Mouse (Mus musculus) liver, embryonic 14.5 days (tissue): ENCODE results near the gene Pgpep1. TPM values are rescaled to one million over a fixed set of nuclear protein-coding genes. Genes with fewer than 3 reads are reported as not detected.
A peak's percentile ranks its signal among the peaks of the same experiment; 100 is the strongest.

ENCODE experiments used
- ATAC-seq: fragments of 200-750 bp; cut with Nextera tagmentation; 2 replicates; pipeline ENCODE4 v1.8.0; 2017; ENCODE audit warnings: moderate number of reproducible peaks, mild to moderate bottlenecking, moderate library complexity; ENCODE audit not compliant: insufficient read depth
- DNase-seq, 3 experiments: peaks; one replicate each; pipeline ENCODE4 v3.0.0-alpha.2; 2012 to 2013; ENCODE audit warnings: low read depth in 3 of 3, low spot score in 3 of 3
- H3K27ac ChIP-seq: fragments of 300-500 bp; sonication (generic); 2 replicates; pipeline ENCODE4 v1.5.1; 2014; ENCODE audit warnings: moderate library complexity, mild to moderate bottlenecking, control low read depth, inconsistent platforms
- H3K27me3 ChIP-seq: fragments of 300-500 bp; sonication (generic); 2 replicates; pipeline ENCODE4 v1.6.1; 2014; ENCODE audit warnings: mild to moderate bottlenecking, low read length, moderate library complexity; ENCODE audit not compliant: control insufficient read depth, insufficient read depth
- H3K36me3 ChIP-seq: fragments of 300-500 bp; sonication (generic); replicated peaks from 2 replicates; pipeline ENCODE4 v1.6.1; 2014; ENCODE audit warnings: low read depth; ENCODE audit not compliant: control insufficient read depth, insufficient read depth
- H3K4me1 ChIP-seq, 2 experiments: fragments of 200-500 bp in 1 of 2; fragments of 300-500 bp in 1 of 2; sonication (generic) in 1 of 2; replicated peaks; 2 replicates each; pipeline ENCODE4 v1.6.1; 2012 to 2014; ENCODE audit warnings: antibody characterized with exemption in 1 of 2, inconsistent platforms in 1 of 2, low read length in 1 of 2; ENCODE audit not compliant: control insufficient read depth in 2 of 2, insufficient read depth in 2 of 2
- H3K4me2 ChIP-seq: fragments of 300-500 bp; sonication (generic); 2 replicates; pipeline ENCODE4 v1.6.1; 2014; ENCODE audit warnings: low read depth, mild to moderate bottlenecking, control low read depth, moderate library complexity
- H3K4me3 ChIP-seq, 2 experiments: fragments of 200-500 bp in 1 of 2; fragments of 300-500 bp in 1 of 2; sonication (generic) in 1 of 2; 2 replicates each; pipeline ENCODE4 v1.5.1; 2012 to 2014; ENCODE audit warnings: low read depth in 2 of 2, low read length in 2 of 2, mild to moderate bottlenecking in 2 of 2, control low read depth in 1 of 2, inconsistent platforms in 1 of 2, moderate library complexity in 1 of 2; ENCODE audit not compliant: insufficient read depth in 1 of 2
- H3K9ac ChIP-seq: fragments of 300-500 bp; sonication (generic); replicated peaks from 2 replicates; pipeline ENCODE4 v1.6.1; 2014; ENCODE audit warnings: mild to moderate bottlenecking, control low read depth, moderate library complexity
- H3K9me3 ChIP-seq: fragments of 300-500 bp; sonication (generic); 2 replicates; pipeline ENCODE4 v1.6.1; 2016; ENCODE audit warnings: low read length, mixed read lengths; ENCODE audit not compliant: control insufficient read depth
- CTCF ChIP-seq: IDR thresholded peaks from 2 replicates; pipeline ENCODE4 v1.5.1; 2016; ENCODE audit warnings: antibody characterized with exemption, low read depth, control low read depth
- EP300 ChIP-seq: IDR thresholded peaks from 2 replicates; pipeline ENCODE4 v1.6.1; 2016; ENCODE audit warnings: antibody characterized with exemption, low read depth
- WGBS: fragments of 180-500 bp; shearing (Covaris S2); extraction: QIAGEN DNeasy Blood & Tissue Kit; methylation state at CpG from one replicate; pipeline ENCODE4 v1.1.7; 2014; ENCODE audit not compliant: insufficient replicate concordance; 5-methylcytosine and 5-hydroxymethylcytosine counted together
- polyA plus RNA-seq, 2 experiments: library from polyadenylated mRNA; depleted of rRNA in 1 of 2; stranded (reverse) in 1 of 2; unstranded in 1 of 2; fragments of >200 nt; fragmentation: Nextera tagmentation in 1 of 2; extraction: Ambion mirVana in 1 of 2; gene quantifications; 2 replicates each; pipeline versions ENCODE4 v1.2.1 to v1.2.3; 2012 to 2014

The Pgpep1 gene
- polyA plus RNA-seq, 2 experiments, result 8.6 to 19.8 TPM

- 76% methylated on average over 7 of the region's 7 CpGs for WGBS
- H3K4me1 ChIP-seq, result peaks cover 18 to 23% of the 10 kb centered on the region in 2 experiments
- no peak for DNase-seq
Observed at GRCm38 (mm10) chr8:70604558-70604957, 55.6 kb downstream of the Pgpep1 start.

GRCm38 (mm10) chr8:70602139-70602811 is 57.9 kb downstream of the Pgpep1 start:
- TF ChIP-seq CTCF (no peak), EP300 (no peak)
- Histone ChIP-seq H3K27ac (no peak overlapping the region), H3K9ac (no peak overlapping the region), H3K4me3 (no peak overlapping the region), H3K4me2 (no peak overlapping the region), H3K4me1 (peaks cover 8 to 10% of the 10 kb centered on the region in 2 experiments), H3K9me3 (no peaks in the 10 kb centered on the region), H3K27me3 (no peaks in the 10 kb centered on the region), H3K36me3 (peaks cover 5% of the 10 kb centered on the region; the same call in 1 of the 2 replicates)
- ATAC-seq (no peak), DNase-seq (no peak)
- 78% methylated on average over 13 of the region's 13 CpGs for WGBS

More at GRCm38 (mm10) chr8:70604558-70604957, 55.6 kb downstream of the Pgpep1 start:
- H3K27ac ChIP-seq, result no peak overlapping the region
- no peak overlapping the region for H3K9ac ChIP-seq
- H3K36me3 ChIP-seq, result peaks cover 5% of the 10 kb centered on the region; the same call in 1 of the 2 replicates
- TF ChIP-seq EP300 (no peak), CTCF (no peak)
- no peaks in the 10 kb centered on the region for H3K27me3 ChIP-seq
- H3K4me3 ChIP-seq, result no peak overlapping the region
- no peak overlapping the region for H3K4me2 ChIP-seq
- ATAC-seq, result no peak
- no peaks in the 10 kb centered on the region for H3K9me3 ChIP-seq

GRCm38 (mm10) chr8:70601271-70601649 is 58.9 kb downstream of the Pgpep1 start:
- H3K9ac ChIP-seq, result no peak overlapping the region
- peaks cover 5% of the 10 kb centered on the region; the same call in 1 of the 2 replicates for H3K36me3 ChIP-seq

GRCm38 (mm10) chr8:70600473-70601270 is 59.5 kb downstream of the Pgpep1 start:
- TF ChIP-seq CTCF (no peak), EP300 (no peak)
- no peak overlapping the region for H3K27ac ChIP-seq
- ATAC-seq (no peak), DNase-seq (no peak)
- WGBS, result 38% methylated on average over 10 of the region's 10 CpGs
- H3K9me3 ChIP-seq, result no peaks in the 10 kb centered on the region
- H3K4me2 ChIP-seq, result peak overlapping the region; percentile 47
- no peaks in the 10 kb centered on the region for H3K27me3 ChIP-seq
- H3K9ac ChIP-seq, result no peak overlapping the region
- peaks cover 5% of the 10 kb centered on the region; the same call in 1 of the 2 replicates for H3K36me3 ChIP-seq
- peak overlapping the region in 1 of 2 experiments; percentile 0; a peak in 1 of 4 replicates for H3K4me3 ChIP-seq
- peaks cover 8 to 10% of the 10 kb centered on the region in 2 experiments for H3K4me1 ChIP-seq

More at GRCm38 (mm10) chr8:70601271-70601649, 58.9 kb downstream of the Pgpep1 start:
- TF ChIP-seq CTCF (no peak), EP300 (no peak)
- H3K4me2 ChIP-seq, result peak overlapping the region; percentile 47
- whole genome bisulfite sequencing, result under 1% methylated on average over 26 of the region's 26 CpGs
- peak overlapping the region in 1 of 2 experiments; percentile 16; a peak in 1 of 4 replicates for H3K4me3 ChIP-seq
- no peaks in the 10 kb centered on the region for H3K27me3 ChIP-seq
- H3K4me1 ChIP-seq, result peaks cover 8 to 10% of the 10 kb centered on the region in 2 experiments
- ATAC-seq (peak; percentile 64), DNase-seq (peak; percentile 68 to 84 (median 71))
- H3K9me3 ChIP-seq, result no peaks in the 10 kb centered on the region
- no peak overlapping the region for H3K27ac ChIP-seq
